In genomic region chr9:41364442-41365250, GRCm38 (mm10) we compare ENCODE assay signal across 20 mouse cellular contexts.
DNase-seq lines count a peak whose midpoint lies in the region; ATAC-seq and TF ChIP-seq lines count a peak whose summit lies in the region.
"Had no signal": no experiment of that assay in that cellular context is flagged by ENCODE, and none has a peak within 500 bp of the region (broad histone marks: within the 10 kb centered on the region; RNA-seq: fewer than 3 reads in every experiment).

No protein-coding gene starts in this region.

- TF ChIP-seq CTCF in heart, adult 2 months (IDR thresholded peaks at IDR 0.05): no peak

- TF ChIP-seq EP300 in heart, adult 2 months (IDR thresholded peaks at IDR 0.05; ENCODE audit: insufficient read depth, low read depth, low read length): no peak

- no peaks in the 10 kb centered on the region for H3K27me3 ChIP-seq in hindbrain, embryonic 12.5 days
- H3K27me3 ChIP-seq in midbrain, embryonic 13.5 days: no peaks in the 10 kb centered on the region
- H3K27me3 ChIP-seq in heart, adult 2 months (ENCODE audit: control insufficient read depth, insufficient read depth, low read length): no peaks in the 10 kb centered on the region
- H3K27me3 ChIP-seq: embryonic facial prominence, embryonic 15.5 days; heart, embryonic 12.5 days; liver, embryonic 12.5 days; lung, embryonic 15.5 days had no signal

- no peaks in the 10 kb centered on the region for H3K79me2 ChIP-seq in heart, adult 2 months (replicated peaks; ENCODE audit: control insufficient read depth, insufficient read depth, low read length)

- DNase-seq in R1 (ENCODE audit: low read depth, low spot score): peak; percentile 39
- peak; percentile 58 for DNase-seq in embryo, embryonic 10.5 days (ENCODE audit: low spot score)
- no peak for DNase-seq in left cerebral cortex, postnatal 10 days (ENCODE audit: extremely low spot score in 1 of 2, low spot score in 2 of 2)
- no peak for DNase-seq in heart, adult 2 months
- DNase-seq: adrenal gland, postnatal 36 days; cerebellum, postnatal 36 days; gastrocnemius, postnatal 14 days; heart, postnatal 4 days; kidney, adult 2 months; left cerebral cortex, postnatal 4 days; spleen, adult 18-20 months; thymus, postnatal 36 days had no signal

- peaks cover 13% of the 10 kb centered on the region for H3K4me1 ChIP-seq in hindbrain, embryonic 12.5 days
- peaks cover 20% of the 10 kb centered on the region for H3K4me1 ChIP-seq in midbrain, embryonic 13.5 days (replicated peaks)
- no peaks in the 10 kb centered on the region for H3K4me1 ChIP-seq in heart, adult 2 months (ENCODE audit: control insufficient read depth, insufficient read depth, low read length)
- H3K4me1 ChIP-seq: embryonic facial prominence, embryonic 15.5 days; liver, embryonic 12.5 days had no signal

- intact Hi-C loops in left cerebral cortex, postnatal 10 days (cut with DNase I): no loop called here
- intact Hi-C loops in heart, adult 2 months (cut with DNase I): no loop called here

- WGBS in hindbrain, embryonic 12.5 days: 24% methylated on average over 6 of the region's 6 CpGs
- 29% methylated on average over 6 of the region's 6 CpGs for WGBS in midbrain, embryonic 13.5 days
- WGBS in heart, adult 2 months: 57% methylated on average over 6 of the region's 6 CpGs

- no peak for TF ChIP-seq POLR2A in heart, adult 2 months (IDR thresholded peaks at IDR 0.05; ENCODE audit: insufficient read depth, low read depth, low read length)

- H3K9ac ChIP-seq in hindbrain, embryonic 12.5 days: no peak overlapping the region
- H3K9ac ChIP-seq in midbrain, embryonic 13.5 days (replicated peaks): no peak overlapping the region
- no peak overlapping the region for H3K9ac ChIP-seq in heart, adult 2 months (ENCODE audit: low read depth, low read length)
- H3K9ac ChIP-seq: embryonic facial prominence, embryonic 15.5 days; heart, embryonic 12.5 days; liver, embryonic 12.5 days; lung, embryonic 15.5 days had no signal

- H3K36me3 ChIP-seq in hindbrain, embryonic 12.5 days: no peaks in the 10 kb centered on the region
- no peaks in the 10 kb centered on the region for H3K36me3 ChIP-seq in midbrain, embryonic 13.5 days
- H3K36me3 ChIP-seq in heart, adult 2 months (ENCODE audit: control insufficient read depth, insufficient read depth, low read length): no peaks in the 10 kb centered on the region
- H3K36me3 ChIP-seq: embryonic facial prominence, embryonic 15.5 days; heart, embryonic 12.5 days; liver, embryonic 12.5 days; lung, embryonic 15.5 days had no signal

- H3K4me2 ChIP-seq in hindbrain, embryonic 12.5 days (replicated peaks): peak overlapping the region; percentile 13; the same call in 1 of the 2 replicates
- no peak overlapping the region for H3K4me2 ChIP-seq in midbrain, embryonic 13.5 days (replicated peaks)
- H3K4me2 ChIP-seq: embryonic facial prominence, embryonic 15.5 days; heart, embryonic 12.5 days; liver, embryonic 12.5 days; lung, embryonic 15.5 days had no signal

- H3K4me3 ChIP-seq in hindbrain, embryonic 12.5 days: no peak overlapping the region
- no peak overlapping the region for H3K4me3 ChIP-seq in midbrain, embryonic 13.5 days (replicated peaks)
- H3K4me3 ChIP-seq in heart, adult 2 months: no peak overlapping the region
- H3K4me3 ChIP-seq: embryonic facial prominence, embryonic 15.5 days; heart, embryonic 12.5 days; liver, embryonic 12.5 days; lung, embryonic 15.5 days had no signal

- ATAC-seq in hindbrain, embryonic 12.5 days (ENCODE audit: low FRiP score): no peak; the same call in 1 of the 2 replicates
- ATAC-seq in midbrain, embryonic 13.5 days: no peak
- ATAC-seq in megakaryocyte progenitor cell, adult 5-6 weeks (replicated peaks; ENCODE audit: poor library complexity): no peak
- ATAC-seq in CD4-positive, CD25-positive, alpha-beta regulatory T cell, adult 4 months: no peak
- ATAC-seq: liver, embryonic 12.5 days had no signal

- H3K27ac ChIP-seq in hindbrain, embryonic 12.5 days: peak overlapping the region; percentile 90
- peak overlapping the region; percentile 80 for H3K27ac ChIP-seq in midbrain, embryonic 13.5 days
- H3K27ac ChIP-seq in heart, adult 2 months: no peak overlapping the region
- H3K27ac ChIP-seq: embryonic facial prominence, embryonic 15.5 days; liver, embryonic 12.5 days; lung, embryonic 15.5 days had no signal

- H3K9me3 ChIP-seq in hindbrain, embryonic 12.5 days (replicated peaks): no peaks in the 10 kb centered on the region
- H3K9me3 ChIP-seq in midbrain, embryonic 13.5 days: no peaks in the 10 kb centered on the region
- H3K9me3 ChIP-seq: embryonic facial prominence, embryonic 15.5 days; heart, embryonic 12.5 days; liver, embryonic 12.5 days; lung, embryonic 15.5 days had no signal

Comparison
In these comparisons a context has a peak if more than half of its experiments do, and no peak if none do; other contexts are left out.
1. DNase-seq: peak in R1 (single experiment) and embryo, embryonic 10.5 days (single experiment); none in left cerebral cortex, postnatal 10 days (0 of 2) and heart, adult 2 months (0 of 2).